8 mouse cellular contexts compared by ENCODE assay signal in genomic region chr2:30676450-30676832, GRCm38 (mm10).
A peak's percentile ranks its signal among the peaks of the same experiment; 100 is the strongest.
DNase-seq lines count a peak whose midpoint lies in the region; ATAC-seq and TF ChIP-seq lines count a peak whose summit lies in the region.

No protein-coding gene starts in this region.

- no peak for TF ChIP-seq POLR2A in heart, adult 2 months (IDR thresholded peaks at IDR 0.05; ENCODE audit: insufficient read depth, low read depth, low read length)

- 21% methylated on average over 7 of the region's 7 CpGs for WGBS in heart, adult 2 months
- 4% methylated on average over 7 of the region's 7 CpGs for WGBS in liver, embryonic 15.5 days (ENCODE audit: insufficient replicate concordance)

- H3K9me3 ChIP-seq in ES-E14 (ENCODE audit: control insufficient read depth, insufficient read depth, low read depth, low read length): no peaks in the 10 kb centered on the region
- H3K9me3 ChIP-seq in liver, embryonic 15.5 days (replicated peaks): no peaks in the 10 kb centered on the region; the same call in 1 of the 2 replicates

- in situ Hi-C loops in ES-E14 (cut with MboI; ENCODE audit: low sequenced_read_pairs in 2 of 2, unreplicated experiment in 2 of 2): no loop called here

- H3K27ac ChIP-seq in heart, adult 2 months: no peak overlapping the region
- no peak overlapping the region for H3K27ac ChIP-seq in ES-E14 (ENCODE audit: insufficient read depth, low read depth, low read length, poor library complexity, severe bottlenecking)
- H3K27ac ChIP-seq in liver, embryonic 15.5 days (replicated peaks): no peak overlapping the region

- H3K27me3 ChIP-seq in heart, adult 2 months (ENCODE audit: control insufficient read depth, insufficient read depth, low read length): no peaks in the 10 kb centered on the region
- peaks cover 32% of the 10 kb centered on the region for H3K27me3 ChIP-seq in liver, embryonic 15.5 days

- peaks cover 14% of the 10 kb centered on the region for H3K4me1 ChIP-seq in heart, adult 2 months (ENCODE audit: control insufficient read depth, insufficient read depth, low read length)
- peaks cover 0 to 13% of the 10 kb centered on the region in 2 experiments; a peak in 1 of 4 replicates for H3K4me1 ChIP-seq in ES-E14 (ENCODE audit: control insufficient read depth in 2 of 2, insufficient read depth in 2 of 2, low read length in 2 of 2, poor library complexity in 1 of 2)
- peaks cover 17% of the 10 kb centered on the region for H3K4me1 ChIP-seq in liver, embryonic 15.5 days (replicated peaks)

- intact Hi-C loops in heart, adult 2 months (cut with DNase I): loop anchor here (2.0 to 5.0 kb wide), 2 partner anchors 41 to 64 kb away; no protein-coding TSS in a partner anchor

- no peak for TF ChIP-seq EP300 in heart, adult 2 months (IDR thresholded peaks at IDR 0.05; ENCODE audit: insufficient read depth, low read depth, low read length)

- H3K79me2 ChIP-seq in heart, adult 2 months (replicated peaks; ENCODE audit: control insufficient read depth, insufficient read depth, low read length): no peaks in the 10 kb centered on the region

- no peak for TF ChIP-seq CTCF in heart, adult 2 months (IDR thresholded peaks at IDR 0.05)

- DNase-seq in heart, adult 2 months: no peak
- DNase-seq in heart, adult 8-10 months (ENCODE audit: low spot score): no peak
- DNase-seq in ES-E14 (ENCODE audit: low read depth, low spot score) (no peak), adipocyte (ENCODE audit: low spot score) (no peak)
- no peak for DNase-seq in spleen, adult 18-20 months

- ATAC-seq in granulocyte monocyte progenitor cell, adult 5-6 weeks (replicated peaks; ENCODE audit: poor library complexity, severe bottlenecking): 0 out of 2 replicates have a peak, but pooled peaks have one; percentile 10
- ATAC-seq in liver, embryonic 15.5 days (ENCODE audit: insufficient read depth): no peak
- no peak; the same call in 1 of the 2 replicates for ATAC-seq in megakaryocyte progenitor cell, adult 5-6 weeks (replicated peaks; ENCODE audit: poor library complexity)

- H3K4me3 ChIP-seq in heart, adult 2 months: peak overlapping the region; percentile 40
- peak overlapping the region; percentile 23 to 50; a peak in 2 of 4 replicates for H3K4me3 ChIP-seq in ES-E14 (ENCODE audit: insufficient read depth in 1 of 2, low read depth in 1 of 2, low read length in 2 of 2, poor library complexity in 1 of 2, severe bottlenecking in 1 of 2)
- no peak overlapping the region for H3K4me3 ChIP-seq in liver, embryonic 15.5 days (replicated peaks)

- H3K4me2 ChIP-seq in liver, embryonic 15.5 days: peak overlapping the region; percentile 52

- no peaks in the 10 kb centered on the region for H3K36me3 ChIP-seq in heart, adult 2 months (ENCODE audit: control insufficient read depth, insufficient read depth, low read length)
- no peaks in the 10 kb centered on the region for H3K36me3 ChIP-seq in ES-E14 (ENCODE audit: control insufficient read depth, insufficient read depth, low read length, poor library complexity, severe bottlenecking)
- H3K36me3 ChIP-seq in liver, embryonic 15.5 days (replicated peaks): no peaks in the 10 kb centered on the region

- no peak overlapping the region for H3K9ac ChIP-seq in heart, adult 2 months (ENCODE audit: low read depth, low read length)
- no peak overlapping the region for H3K9ac ChIP-seq in ES-E14 (ENCODE audit: insufficient read depth, low read depth, low read length, poor library complexity, severe bottlenecking)
- no peak overlapping the region for H3K9ac ChIP-seq in liver, embryonic 15.5 days

TF ChIP-seq in ES-E14, 5 proteins besides CTCF, POLR2A, EP300 and RAD21:
- TF ChIP-seq CHD2 (IDR thresholded peaks at IDR 0.05; ENCODE audit: low read depth, low read length) (no peak), MAFK (IDR thresholded peaks at IDR 0.05; ENCODE audit: insufficient read depth, low read depth, low read length) (no peak), ZNF384 (IDR thresholded peaks at IDR 0.05; ENCODE audit: low read depth, low read length) (no peak), ZC3H11A (IDR thresholded peaks at IDR 0.05; ENCODE audit: borderline replicate concordance, low read depth, low read length) (no peak), HCFC1 (IDR thresholded peaks at IDR 0.05; ENCODE audit: borderline replicate concordance, insufficient read depth, low read length) (no peak)
